Mouse (Mus musculus) layer of hippocampus, adult 8-10 months (tissue): ENCODE measurements around the gene Gm10663. TPM values are rescaled to one million over a fixed set of nuclear protein-coding genes. Genes with fewer than 3 reads are reported as not detected.

Experiments used
- DNase-seq, 2 experiments: peaks; one replicate each; pipeline ENCODE4 v3.0.0; 2022; ENCODE audit warnings: low spot score in 2 of 2
- microRNA-seq, 2 experiments: library from miRNA; unstranded; fragments of <30 nt; microRNA quantifications; one replicate each; pipeline ENCODE4 v1.2.0; 2022
- total RNA-seq, 4 experiments: library from RNA; stranded (reverse); gene quantifications; 2 replicates each; pipeline ENCODE4 v1.2.4; 2022

Gene Gm10663
- total RNA-seq, 4 experiments from 2014 or later, result not detected

DNA sequence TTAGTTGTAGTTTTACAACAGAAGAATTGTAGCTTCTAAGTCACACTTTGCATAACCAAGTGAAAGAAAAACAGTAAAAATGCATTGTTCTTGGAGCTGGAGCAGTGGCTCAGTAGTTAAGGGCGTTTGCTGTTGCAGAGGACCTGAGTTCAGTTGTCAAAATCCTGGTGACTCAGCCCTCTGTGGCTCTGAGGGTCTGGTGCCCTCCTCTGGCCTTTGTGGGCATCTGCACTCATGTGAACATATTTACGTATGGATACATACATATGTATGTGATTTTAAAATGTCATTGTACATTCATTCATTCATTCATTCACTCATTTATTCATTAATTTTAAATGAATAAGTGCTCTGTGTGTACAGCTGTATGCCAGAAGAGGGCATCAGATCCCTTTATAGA is 10.8 kb downstream of the Gm10663 start:
- DNase-seq, result no peak

DNA sequence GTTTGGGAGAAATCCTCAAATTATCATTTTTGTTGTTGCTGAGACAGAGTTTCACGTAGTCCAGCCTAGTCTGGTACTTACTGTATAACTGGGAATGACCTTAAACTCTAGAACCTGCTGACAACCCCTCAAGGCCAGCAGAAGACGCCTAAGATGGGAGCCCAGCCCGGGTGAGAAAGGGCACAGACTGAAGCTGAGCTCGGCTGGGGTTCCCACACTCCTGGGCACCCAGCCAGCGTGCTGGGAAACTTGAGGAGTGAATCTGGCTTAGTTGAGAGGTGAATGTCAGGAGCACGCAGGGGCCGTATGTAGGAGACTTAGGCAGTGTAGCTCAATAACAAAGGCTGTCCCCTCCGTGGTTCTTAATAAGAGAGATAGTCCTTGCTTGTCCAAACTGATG is 12.9 kb downstream of the Gm10663 start:
- no peak for DNase-seq

DNA sequence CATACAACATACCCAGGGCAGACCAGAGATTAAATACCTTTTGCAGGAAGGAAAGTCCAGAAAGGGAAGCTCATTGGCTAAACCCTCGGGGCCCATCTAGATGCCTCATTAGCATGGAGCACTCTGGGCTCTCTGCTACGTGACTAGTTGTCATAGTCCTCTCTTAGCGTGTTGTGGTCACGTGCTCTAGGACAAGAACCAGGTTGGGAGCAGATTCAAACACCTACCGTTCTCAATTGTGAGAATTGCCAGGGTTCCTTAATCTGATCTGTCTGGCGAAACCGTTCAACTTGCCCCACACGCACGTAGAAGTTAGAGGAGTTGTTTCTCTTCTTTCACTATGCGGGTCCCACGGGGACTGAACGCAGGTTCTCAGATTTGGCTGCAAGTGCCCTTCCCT is 13.3 kb downstream of the Gm10663 start:
- DNase-seq, result no peak

DNA sequence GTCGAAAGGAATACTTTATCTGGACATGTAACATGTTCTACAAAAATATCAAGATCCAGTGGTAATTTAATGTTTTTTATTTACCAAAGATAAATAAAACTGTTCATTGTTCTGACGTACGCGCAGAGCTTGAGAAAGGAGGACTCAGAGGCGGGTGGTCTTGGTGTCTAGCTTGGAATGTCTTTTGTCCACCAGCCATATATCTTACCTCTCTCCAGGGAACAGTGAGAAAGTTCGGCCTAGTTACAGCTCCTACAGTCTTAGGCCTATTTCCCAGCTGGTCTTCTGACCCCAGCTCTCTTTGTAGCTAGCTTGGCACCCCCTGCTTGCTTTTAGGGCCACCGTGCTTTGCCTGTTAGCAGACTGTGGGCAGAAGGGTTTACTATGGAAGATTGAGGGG is 14.9 kb downstream of the Gm10663 start:
- DNase-seq, result no peak

GRCm38 (mm10) chr8:65097760-65098415 is 23.1 kb downstream of the Gm10663 start:
- DNase-seq, result no peak

- no peak for DNase-seq
Measured at GRCm38 (mm10) chr8:65099735-65100134, 24.9 kb downstream of the Gm10663 start.

DNA sequence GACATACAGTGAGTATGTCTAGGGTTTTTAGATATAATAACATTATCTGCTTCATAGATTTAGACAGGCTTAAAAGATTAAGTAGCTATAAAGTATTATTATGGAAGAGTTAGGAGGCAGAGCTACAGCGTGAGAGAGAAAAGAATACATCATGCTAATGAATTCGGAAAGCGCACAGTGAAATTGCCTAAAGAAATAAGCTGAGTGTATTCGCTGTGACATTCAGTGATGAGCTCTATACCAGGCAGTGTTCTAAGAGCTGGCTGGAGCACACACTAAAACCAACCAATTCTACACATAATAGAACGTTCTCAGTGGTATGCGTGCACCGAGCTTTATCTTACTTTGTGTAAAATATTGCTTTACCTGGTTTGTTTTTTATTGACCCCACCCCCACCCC is 28.8 kb downstream of the Gm10663 start:
- DNase-seq, result no peak

GRCm38 (mm10) chr8:65104041-65104440 is 29.2 kb downstream of the Gm10663 start:
- no peak for DNase-seq

- no peak for DNase-seq
Measured at GRCm38 (mm10) chr8:65107936-65108718, 33.3 kb downstream of the Gm10663 start.

DNA sequence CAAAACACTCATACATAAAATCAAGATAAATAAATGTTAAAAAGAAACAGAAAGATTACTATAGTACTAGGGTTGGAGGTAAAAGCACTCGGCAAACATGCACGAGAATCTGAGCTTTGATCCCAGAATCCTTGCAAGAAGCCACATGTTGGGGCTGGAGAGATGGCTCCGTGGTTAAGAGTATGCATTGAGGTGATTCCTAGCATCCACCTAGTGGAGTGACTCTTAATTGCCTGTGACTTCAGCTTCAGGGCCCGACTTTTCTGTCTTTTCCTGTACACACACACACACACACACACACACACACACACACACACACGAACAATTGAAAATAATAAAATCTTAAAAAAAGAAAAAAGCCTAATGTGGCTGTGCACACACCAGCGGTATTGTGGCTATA is 34.1 kb downstream of the Gm10663 start:
- no peak for DNase-seq

- DNase-seq, result peak; percentile 37 to 78
Measured at GRCm38 (mm10) chr8:65110285-65110691, 35.5 kb downstream of the Gm10663 start.

DNA sequence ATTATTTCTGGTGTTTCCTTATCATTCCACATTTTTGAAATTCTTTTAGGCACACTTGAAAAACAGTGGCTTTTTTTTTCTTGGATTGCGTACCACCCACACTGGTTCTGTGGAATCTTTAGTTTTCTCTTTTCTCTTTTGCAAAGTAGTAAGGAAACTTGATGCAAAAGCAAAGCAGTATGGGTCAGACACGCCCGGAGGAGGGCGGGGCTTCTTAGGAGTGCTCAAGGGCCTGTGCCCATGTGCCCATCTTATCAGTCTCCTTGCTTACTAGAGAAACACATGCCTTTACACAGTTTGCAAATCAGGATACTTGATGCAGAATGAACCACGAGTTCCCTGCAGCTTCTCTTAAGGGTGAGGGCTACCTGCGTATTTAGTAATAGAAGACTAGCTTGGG is 37.3 kb downstream of the Gm10663 start:
- DNase-seq, result no peak

DNA sequence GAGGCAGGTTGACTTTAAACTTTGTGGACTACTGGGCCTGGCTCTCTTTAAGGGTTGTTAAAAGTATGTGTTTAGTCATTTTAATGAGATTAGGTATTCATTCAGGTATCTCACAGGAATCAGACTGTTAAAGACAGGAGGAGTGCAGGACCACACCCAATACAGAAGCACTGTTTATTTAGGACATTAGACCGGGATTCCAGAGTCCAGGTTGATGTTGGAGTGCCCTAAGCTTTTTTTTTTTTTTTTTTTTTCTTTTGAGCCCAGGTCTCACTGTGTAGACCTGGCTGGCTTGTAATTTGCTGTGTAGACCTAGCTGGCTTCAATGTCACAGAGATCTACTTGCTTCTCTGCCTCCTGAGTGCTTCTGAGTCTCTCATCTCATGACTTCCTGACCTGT is 51.2 kb downstream of the Gm10663 start:
- no peak for DNase-seq

GRCm38 (mm10) chr8:65126454-65126853 is 51.6 kb downstream of the Gm10663 start:
- no peak for DNase-seq

Small RNA genes within 50 kb of the gene (microRNA-seq; reads per million reads assigned to microRNA genes)
- 0 reads per million in 2 experiments for gene Gm24333

Other genes with a start within 250 kb of the Gm10663 start
- 100 to 1,000 TPM; 235 to 318 (median 267) TPM for gene Klhl2, start 225.0 kb upstream of the Gm10663 start, total RNA-seq
- gene Tmem192, start 127.8 kb upstream of the Gm10663 start, total RNA-seq, result 10 to 100 TPM; 26.0 to 28.4 (median 28.3) TPM
- gene Trim75, start 87.2 kb upstream of the Gm10663 start, total RNA-seq, result not detected
- gene Trim61, start 56.5 kb upstream of the Gm10663 start, total RNA-seq, result not detected
- gene Trim60, start 56.4 kb upstream of the Gm10663 start, total RNA-seq, result not detected
- not detected for gene Apela, start 37.7 kb upstream of the Gm10663 start, total RNA-seq
- gene BC030870, start 54.5 kb downstream of the Gm10663 start, total RNA-seq, result not detected